Comparison of ENCODE assay signal across 9 mouse cellular contexts in genomic region chr8:70565561-70565960, GRCm38 (mm10). TPM values are rescaled to one million over a fixed set of nuclear protein-coding genes. Genes with fewer than 3 reads are reported as not detected.
DNase-seq lines count a peak whose midpoint lies in the region; ATAC-seq and TF ChIP-seq lines count a peak whose summit lies in the region.
"Had no signal": no experiment of that assay in that cellular context is flagged by ENCODE, and none has a peak within 500 bp of the region (broad histone marks: within the 10 kb centered on the region; RNA-seq: fewer than 3 reads in every experiment).

No protein-coding gene starts in this region.

- intact Hi-C loops in heart, postnatal 36 days (cut with DNase I): no loop called here

- WGBS in hindbrain, postnatal 0 days: 51% methylated on average over 3 of the region's 3 CpGs
- 79% methylated on average over 3 of the region's 3 CpGs for WGBS in hindbrain, embryonic 14.5 days

- no peaks in the 10 kb centered on the region for H3K27me3 ChIP-seq in hindbrain, postnatal 0 days (ENCODE audit: insufficient read depth, low read length)
- H3K27me3 ChIP-seq in hindbrain, embryonic 14.5 days (ENCODE audit: control insufficient read depth, insufficient read depth, low read length): no peaks in the 10 kb centered on the region
- no peaks in the 10 kb centered on the region for H3K27me3 ChIP-seq in myocyte (ENCODE audit: control insufficient read depth, insufficient read depth, insufficient read length)
- H3K27me3 ChIP-seq: stomach, embryonic 15.5 days had no signal

- H3K79me2 ChIP-seq in myocyte (ENCODE audit: control insufficient read depth, insufficient read depth): peaks cover 19% of the 10 kb centered on the region

- TF ChIP-seq POLR2A in myocyte (IDR thresholded peaks at IDR 0.05; ENCODE audit: insufficient read length, low read depth): no peak

- peak; percentile 34 for DNase-seq in hindbrain, postnatal 0 days (ENCODE audit: low spot score)
- DNase-seq in hindbrain, embryonic 14.5 days (ENCODE audit: low spot score): no peak
- DNase-seq in adrenal gland, postnatal 36 days: peak; percentile 50 to 62
- peak; percentile 49 to 61 for DNase-seq in heart, postnatal 36 days
- DNase-seq in right cerebral cortex, postnatal 14 days: no peak
- no peak for DNase-seq in ovary, postnatal 36 days (ENCODE audit: low spot score)
- no peak for DNase-seq in gastrocnemius, adult 18-20 months (ENCODE audit: low spot score)

- H3K9me3 ChIP-seq in hindbrain, postnatal 0 days (ENCODE audit: low read length): no peaks in the 10 kb centered on the region
- no peaks in the 10 kb centered on the region for H3K9me3 ChIP-seq in hindbrain, embryonic 14.5 days (ENCODE audit: control insufficient read depth, low read length)
- H3K9me3 ChIP-seq: stomach, embryonic 15.5 days had no signal

- no peak for ATAC-seq in hindbrain, postnatal 0 days
- no peak for ATAC-seq in hindbrain, embryonic 14.5 days (ENCODE audit: low FRiP score)

- no peak overlapping the region for H3ac ChIP-seq in myocyte (ENCODE audit: control insufficient read depth, insufficient read length)

- H3K36me3 ChIP-seq in hindbrain, postnatal 0 days (ENCODE audit: insufficient read depth, low read length): no peaks in the 10 kb centered on the region; the same call in 1 of the 2 replicates
- H3K36me3 ChIP-seq in hindbrain, embryonic 14.5 days (replicated peaks; ENCODE audit: control insufficient read depth, insufficient read depth): no peaks in the 10 kb centered on the region
- H3K36me3 ChIP-seq in myocyte (ENCODE audit: control insufficient read depth, insufficient read depth): no peaks in the 10 kb centered on the region
- H3K36me3 ChIP-seq: stomach, embryonic 15.5 days had no signal

- H3K27ac ChIP-seq in hindbrain, postnatal 0 days: no peak overlapping the region
- H3K27ac ChIP-seq in hindbrain, embryonic 14.5 days: no peak overlapping the region
- H3K27ac ChIP-seq: stomach, embryonic 15.5 days had no signal

- no peak overlapping the region for H3K9ac ChIP-seq in hindbrain, postnatal 0 days (replicated peaks; ENCODE audit: low read length)
- no peak overlapping the region for H3K9ac ChIP-seq in hindbrain, embryonic 14.5 days
- H3K9ac ChIP-seq: stomach, embryonic 15.5 days had no signal

- TF ChIP-seq CTCF in hindbrain, postnatal 0 days (IDR thresholded peaks at IDR 0.05; ENCODE audit: low read depth): no peak

- H3K4me1 ChIP-seq in hindbrain, postnatal 0 days (ENCODE audit: insufficient read depth, low read length): peaks cover 8% of the 10 kb centered on the region; the same call in 1 of the 2 replicates
- H3K4me1 ChIP-seq in hindbrain, embryonic 14.5 days (replicated peaks; ENCODE audit: control insufficient read depth, insufficient read depth, low read length): peaks cover 14% of the 10 kb centered on the region; the same call in 1 of the 2 replicates

- no peak overlapping the region for H3K4me2 ChIP-seq in hindbrain, postnatal 0 days (ENCODE audit: low read depth, low read length)
- no peak overlapping the region for H3K4me2 ChIP-seq in hindbrain, embryonic 14.5 days (replicated peaks)
- H3K4me2 ChIP-seq in myocyte (ENCODE audit: low read depth): peak overlapping the region; percentile 18
- H3K4me2 ChIP-seq: stomach, embryonic 15.5 days had no signal

- H3K4me3 ChIP-seq in hindbrain, postnatal 0 days (ENCODE audit: low read length): no peak overlapping the region
- H3K4me3 ChIP-seq in hindbrain, embryonic 14.5 days (replicated peaks; ENCODE audit: low read length): no peak overlapping the region
- no peak overlapping the region for H3K4me3 ChIP-seq in myocyte
- H3K4me3 ChIP-seq: stomach, embryonic 15.5 days had no signal

TF ChIP-seq in myocyte, 11 proteins besides CTCF, POLR2A, EP300 and RAD21:
- TF ChIP-seq TCF12 (IDR thresholded peaks at IDR 0.05; ENCODE audit: insufficient read depth, poor library complexity, severe bottlenecking) (no peak), MYOG (IDR thresholded peaks at IDR 0.05; ENCODE audit: control insufficient read depth in 1 of 3, insufficient read depth in 1 of 3, insufficient read length in 2 of 3, low read depth in 2 of 3) (peak in 1 of 3 experiments; percentile 31), SRF (IDR thresholded peaks at IDR 0.05; ENCODE audit: control insufficient read depth, insufficient read length, low read depth) (no peak), REST (IDR thresholded peaks at IDR 0.05; ENCODE audit: insufficient read depth, insufficient read length) (no peak), MAX (IDR thresholded peaks at IDR 0.05; ENCODE audit: low read depth) (no peak), MYOD1 (IDR thresholded peaks at IDR 0.05; ENCODE audit: control insufficient read depth in 1 of 3, insufficient read length in 2 of 3, low read depth in 2 of 3) (peak in 1 of 3 experiments; percentile 67), TCF3 (IDR thresholded peaks at IDR 0.05; ENCODE audit: insufficient read length, low read depth) (no peak), POLR2AphosphoS2 (IDR thresholded peaks at IDR 0.05; ENCODE audit: insufficient read length, low read depth) (no peak), USF1 (IDR thresholded peaks at IDR 0.05; ENCODE audit: low read depth) (no peak), E2F4 (IDR thresholded peaks at IDR 0.05; ENCODE audit: insufficient read depth) (no peak), CEBPB (IDR thresholded peaks at IDR 0.05; ENCODE audit: insufficient read depth, poor library complexity, severe bottlenecking) (no peak)
TF ChIP-seq in myocyte: peak in this region for 2.

RNA-seq across cellular contexts. Expression of gene Ell, which starts 26.3 kb away (rescaled TPM):
- 15.6 and 16.7 TPM in 2 replicates for total RNA-seq in hindbrain, postnatal 0 days (2014; rRNA removed)
- polyA plus RNA-seq in hindbrain, postnatal 0 days (2015; fragmentation: Nextera tagmentation; extraction: Ambion mirVana): 10.0 and 10.8 TPM in 2 replicates
- 14.8 and 15.1 TPM in 2 replicates for polyA plus RNA-seq in hindbrain, embryonic 14.5 days (2014; fragmentation: Nextera tagmentation; extraction: Ambion mirVana)
- total RNA-seq in adrenal gland, postnatal 36 days (2021): 10 to 100 TPM; 22.3 to 25.3 TPM
- 10 to 100 TPM; 12.0 to 12.1 TPM for total RNA-seq in heart, postnatal 36 days (2021)
- polyA plus RNA-seq in myocyte (2012; fragmentation: generic; extraction: Trizol): 12.7 TPM
- total RNA-seq in gastrocnemius, adult 18-20 months (2021): 10 to 100 TPM; 12.5 to 21.8 TPM

RNA-seq across cellular contexts. Expression of gene Isyna1, which starts 28.6 kb away (rescaled TPM):
- 152 and 207 TPM in 2 replicates for total RNA-seq in hindbrain, postnatal 0 days (2014; rRNA removed)
- 99.3 and 113 TPM in 2 replicates for polyA plus RNA-seq in hindbrain, postnatal 0 days (2015; fragmentation: Nextera tagmentation; extraction: Ambion mirVana)
- polyA plus RNA-seq in hindbrain, embryonic 14.5 days (2014; fragmentation: Nextera tagmentation; extraction: Ambion mirVana): 86.8 and 96.6 TPM in 2 replicates
- 100 to 1,000 TPM in 1 of 2 experiments, 10 to 100 TPM in 1; 98.7 to 260 TPM for total RNA-seq in adrenal gland, postnatal 36 days (2021)
- 10 to 100 TPM; 22.2 to 25.8 TPM for total RNA-seq in heart, postnatal 36 days (2021)
- polyA plus RNA-seq in myocyte (2012; fragmentation: generic; extraction: Trizol): 40.4 TPM
- total RNA-seq in gastrocnemius, adult 18-20 months (2021): 1 to 10 TPM; 2.6 to 3.2 TPM

RNA-seq across cellular contexts. Expression of gene Kxd1, which starts 37.8 kb away (rescaled TPM):
- total RNA-seq in hindbrain, postnatal 0 days (2014; rRNA removed): 48.7 and 56.8 TPM in 2 replicates
- 53.8 and 56.6 TPM in 2 replicates for polyA plus RNA-seq in hindbrain, postnatal 0 days (2015; fragmentation: Nextera tagmentation; extraction: Ambion mirVana)
- 45.4 and 46.5 TPM in 2 replicates for polyA plus RNA-seq in hindbrain, embryonic 14.5 days (2014; fragmentation: Nextera tagmentation; extraction: Ambion mirVana)
- total RNA-seq in adrenal gland, postnatal 36 days (2021): 10 to 100 TPM; 63.2 to 89.1 TPM
- total RNA-seq in heart, postnatal 36 days (2021): 10 to 100 TPM; 88.4 to 91.4 TPM
- polyA plus RNA-seq in myocyte (2012; fragmentation: generic; extraction: Trizol): 73.8 TPM
- total RNA-seq in gastrocnemius, adult 18-20 months (2021): 10 to 100 TPM; 76.3 to 80.6 TPM

RNA-seq across cellular contexts. Expression of gene Fkbp8, which starts 38.0 kb away (rescaled TPM):
- 532 and 593 TPM in 2 replicates for total RNA-seq in hindbrain, postnatal 0 days (2014; rRNA removed)
- polyA plus RNA-seq in hindbrain, postnatal 0 days (2015; fragmentation: Nextera tagmentation; extraction: Ambion mirVana): 343 and 360 TPM in 2 replicates
- 328 and 332 TPM in 2 replicates for polyA plus RNA-seq in hindbrain, embryonic 14.5 days (2014; fragmentation: Nextera tagmentation; extraction: Ambion mirVana)
- total RNA-seq in adrenal gland, postnatal 36 days (2021): 100 to 1,000 TPM; 265 to 329 TPM
- total RNA-seq in heart, postnatal 36 days (2021): 100 to 1,000 TPM; 133 to 138 TPM
- polyA plus RNA-seq in myocyte (2012; fragmentation: generic; extraction: Trizol): 329 TPM
- total RNA-seq in gastrocnemius, adult 18-20 months (2021): 100 to 1,000 TPM; 103 to 105 TPM

RNA-seq across cellular contexts. Expression of gene Ssbp4, which starts 43.1 kb away (rescaled TPM):
- total RNA-seq in hindbrain, postnatal 0 days (2014; rRNA removed): 248 and 349 TPM in 2 replicates
- 188 and 189 TPM in 2 replicates for polyA plus RNA-seq in hindbrain, postnatal 0 days (2015; fragmentation: Nextera tagmentation; extraction: Ambion mirVana)
- polyA plus RNA-seq in hindbrain, embryonic 14.5 days (2014; fragmentation: Nextera tagmentation; extraction: Ambion mirVana): 165 and 173 TPM in 2 replicates
- 100 to 1,000 TPM in 1 of 2 experiments, 10 to 100 TPM in 1; 89.7 to 103 TPM for total RNA-seq in adrenal gland, postnatal 36 days (2021)
- 10 to 100 TPM; 28.9 to 35.0 TPM for total RNA-seq in heart, postnatal 36 days (2021)
- 133 TPM for polyA plus RNA-seq in myocyte (2012; fragmentation: generic; extraction: Trizol)
- total RNA-seq in gastrocnemius, adult 18-20 months (2021): 10 to 100 TPM; 11.6 to 19.4 TPM

Comparison
In these comparisons a context has a peak if more than half of its experiments do, and no peak if none do; other contexts are left out.
1. DNase-seq: peak in hindbrain, postnatal 0 days (single experiment), adrenal gland, postnatal 36 days (2 of 2) and heart, postnatal 36 days (2 of 2); none in hindbrain, embryonic 14.5 days (single experiment), right cerebral cortex, postnatal 14 days (single experiment), ovary, postnatal 36 days (single experiment) and gastrocnemius, adult 18-20 months (single experiment).
2. RNA of gene Isyna1, which starts 28.6 kb away (total RNA-seq): 98.7 to 260 TPM in adrenal gland, postnatal 36 days, 152 to 207 TPM in hindbrain, postnatal 0 days and 22.2 to 25.8 TPM in heart, postnatal 36 days; 2.6 to 3.2 TPM in gastrocnemius, adult 18-20 months; every median in the first group is over 4 times any median in the second.